Mouse (Mus musculus): ENCODE results near the gene Clcn3. TPM values are rescaled to one million over a fixed set of nuclear protein-coding genes. Genes with fewer than 3 reads are reported as not detected.

Clcn3 gene
- polyA plus RNA-seq, 1 experiment, result 15.8 TPM

DNA sequence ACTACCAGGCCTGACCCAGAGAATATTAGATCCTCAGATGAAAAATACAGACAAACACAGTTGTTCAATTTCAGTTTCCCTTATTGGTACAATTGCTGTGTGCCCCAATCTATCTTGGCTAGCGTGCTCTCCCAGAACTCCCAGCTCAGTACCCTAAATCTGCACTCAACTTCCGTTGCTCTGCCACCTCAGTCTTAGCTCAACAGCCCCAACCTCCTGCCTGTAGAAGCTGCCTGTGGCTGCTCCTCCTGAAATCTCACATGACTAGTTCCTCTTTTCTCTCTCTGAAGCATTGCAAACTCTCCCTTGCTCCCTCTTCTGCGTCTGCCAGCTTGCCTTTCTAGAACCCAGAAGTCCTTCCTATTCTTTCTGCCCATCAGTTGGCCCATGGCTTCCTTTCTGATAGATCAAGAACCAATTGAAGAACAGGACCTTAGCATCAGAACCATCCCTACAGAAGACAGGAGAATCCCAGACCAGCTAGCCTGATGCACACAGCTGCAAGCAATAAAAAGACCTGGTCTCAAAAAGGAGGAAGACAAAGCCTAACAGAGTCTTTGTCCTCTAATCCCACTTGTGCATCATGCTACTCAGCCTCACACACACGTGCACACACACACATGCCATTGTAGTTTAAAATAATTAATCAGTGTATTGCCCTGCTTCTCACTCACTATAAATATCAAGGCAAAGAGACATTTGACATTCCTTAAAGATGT is 99.5 kb downstream of the Clcn3 start:
- TF ChIP-seq CTCF (IDR thresholded peaks at IDR 0.05; ENCODE audit: borderline replicate concordance, insufficient read depth, low read length) (no peak), POLR2A (IDR thresholded peaks at IDR 0.05; ENCODE audit: low read depth, low read length) (no peak)
- no peaks in the 10 kb centered on the region for H3K4me1 ChIP-seq (ENCODE audit: control insufficient read depth, insufficient read depth, low read length)
- H3K27ac ChIP-seq (ENCODE audit: insufficient read depth, low read length), result no peak overlapping the region
- H3K4me3 ChIP-seq (ENCODE audit: insufficient read depth, low read length), result no peak overlapping the region

GRCm38 (mm10) chr8:60878617-60879016 is 104.5 kb downstream of the Clcn3 start:
- Histone ChIP-seq H3K4me3 (ENCODE audit: insufficient read depth, low read length) (no peak overlapping the region), H3K4me1 (ENCODE audit: control insufficient read depth, insufficient read depth, low read length) (no peaks in the 10 kb centered on the region; the same call in 1 of the 2 replicates), H3K27ac (ENCODE audit: insufficient read depth, low read length) (no peak overlapping the region)
- TF ChIP-seq POLR2A (IDR thresholded peaks at IDR 0.05; ENCODE audit: low read depth, low read length) (no peak), CTCF (IDR thresholded peaks at IDR 0.05; ENCODE audit: borderline replicate concordance, insufficient read depth, low read length) (no peak)

- Histone ChIP-seq H3K4me3 (ENCODE audit: insufficient read depth, low read length) (no peak overlapping the region), H3K4me1 (ENCODE audit: control insufficient read depth, insufficient read depth, low read length) (peaks cover 2% of the 10 kb centered on the region), H3K27ac (ENCODE audit: insufficient read depth, low read length) (no peak overlapping the region)
- no peak for TF ChIP-seq POLR2A (IDR thresholded peaks at IDR 0.05; ENCODE audit: low read depth, low read length)
- no peak for TF ChIP-seq CTCF (IDR thresholded peaks at IDR 0.05; ENCODE audit: borderline replicate concordance, insufficient read depth, low read length)
Observed at GRCm38 (mm10) chr8:60870231-60871193, 112.6 kb downstream of the Clcn3 start.

DNA sequence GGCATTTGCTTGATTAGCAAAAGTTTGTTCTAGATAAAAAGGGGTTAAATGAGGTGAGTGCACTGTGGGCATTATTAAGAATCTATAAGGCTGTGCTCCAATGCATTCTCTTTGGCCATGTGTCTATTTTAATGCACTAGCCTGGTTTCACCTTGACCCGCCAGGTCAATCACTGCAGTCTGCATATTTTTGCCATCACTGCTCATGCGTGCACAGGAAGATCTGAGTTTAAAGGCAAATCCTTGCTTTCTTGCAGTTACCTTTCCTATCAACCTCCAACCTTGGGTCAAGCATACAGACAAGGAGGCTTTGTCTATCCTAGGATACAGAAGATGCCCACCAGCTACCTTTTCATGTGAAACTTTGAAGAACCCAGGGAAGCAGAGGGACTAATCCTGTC is 113.3 kb downstream of the Clcn3 start:
- H3K4me3 ChIP-seq (ENCODE audit: insufficient read depth, low read length), result no peak overlapping the region
- H3K27ac ChIP-seq (ENCODE audit: insufficient read depth, low read length), result no peak overlapping the region
- peaks cover 2% of the 10 kb centered on the region for H3K4me1 ChIP-seq (ENCODE audit: control insufficient read depth, insufficient read depth, low read length)
- TF ChIP-seq POLR2A (IDR thresholded peaks at IDR 0.05; ENCODE audit: low read depth, low read length), result no peak
- no peak for TF ChIP-seq CTCF (IDR thresholded peaks at IDR 0.05; ENCODE audit: borderline replicate concordance, insufficient read depth, low read length)

DNA sequence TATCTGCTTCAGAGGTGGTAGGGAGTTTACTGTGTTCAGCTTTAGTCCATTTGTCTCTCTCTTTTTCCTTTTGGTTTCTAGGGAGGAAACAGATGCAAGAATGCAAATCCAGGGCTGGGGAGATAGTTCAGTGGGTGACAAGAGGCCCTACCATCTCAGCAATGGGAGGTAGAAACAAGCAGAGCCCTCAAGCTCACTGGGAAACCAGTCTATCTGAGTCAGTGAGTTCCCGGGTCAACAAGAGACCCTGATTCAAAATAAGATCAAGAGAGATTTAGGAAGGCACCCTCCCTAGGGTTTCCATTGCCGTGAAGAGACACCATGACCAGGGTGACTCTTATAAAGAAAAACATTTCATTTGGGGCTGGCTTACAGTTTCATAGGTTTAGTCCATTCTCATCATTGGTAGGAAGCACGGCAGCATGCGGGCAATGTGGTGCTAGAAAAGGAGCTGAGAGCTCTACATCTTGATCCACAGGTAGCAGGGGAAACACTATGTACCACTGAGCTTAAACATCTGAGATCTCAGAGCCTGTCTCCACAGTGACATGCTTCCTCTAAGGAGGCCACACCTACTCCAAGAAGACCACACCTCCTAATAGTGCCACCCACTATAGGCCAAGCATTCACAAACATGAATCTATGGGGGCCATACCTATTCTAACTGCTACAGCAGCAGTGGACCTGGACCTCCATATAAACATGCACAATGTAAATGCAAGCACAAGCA is 114.7 kb downstream of the Clcn3 start:
- no peak overlapping the region for H3K27ac ChIP-seq (ENCODE audit: insufficient read depth, low read length)
- peaks cover 2% of the 10 kb centered on the region; the same call in 1 of the 2 replicates for H3K4me1 ChIP-seq (ENCODE audit: control insufficient read depth, insufficient read depth, low read length)
- no peak overlapping the region for H3K4me3 ChIP-seq (ENCODE audit: insufficient read depth, low read length)
- TF ChIP-seq POLR2A (IDR thresholded peaks at IDR 0.05; ENCODE audit: low read depth, low read length), result no peak
- no peak for TF ChIP-seq CTCF (IDR thresholded peaks at IDR 0.05; ENCODE audit: borderline replicate concordance, insufficient read depth, low read length)

DNA sequence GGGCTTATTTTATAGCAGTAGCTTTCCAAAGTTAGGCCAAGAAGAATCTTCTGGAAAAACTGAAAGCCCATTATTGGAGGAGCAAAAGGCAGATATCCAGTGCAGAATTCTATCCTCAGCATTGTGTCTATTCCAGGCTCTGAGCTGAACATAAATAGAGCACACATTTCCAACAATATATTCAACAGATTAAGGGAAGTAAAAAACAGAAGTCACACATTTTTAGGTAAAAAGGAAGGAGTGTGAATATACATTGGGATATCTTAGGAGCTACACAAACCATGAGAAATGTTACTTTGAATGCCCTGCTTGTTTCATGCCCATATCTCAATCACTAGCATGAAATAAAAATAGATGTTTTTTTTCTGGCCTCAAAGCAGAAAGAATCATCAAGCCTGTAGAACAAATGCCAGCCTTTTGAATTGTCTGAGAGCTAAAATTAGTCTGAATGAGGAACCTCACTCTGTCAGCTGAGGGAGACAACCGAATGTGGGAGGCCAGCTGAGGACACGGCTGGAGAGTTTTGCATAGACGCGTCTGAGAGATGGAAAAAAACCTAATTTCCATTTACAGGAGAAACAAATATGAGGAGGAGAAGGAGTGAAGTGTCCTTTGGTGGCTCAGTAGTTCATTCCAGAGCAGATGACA is 115.5 kb downstream of the Clcn3 start:
- TF ChIP-seq CTCF (IDR thresholded peaks at IDR 0.05; ENCODE audit: borderline replicate concordance, insufficient read depth, low read length), result no peak
- TF ChIP-seq POLR2A (IDR thresholded peaks at IDR 0.05; ENCODE audit: low read depth, low read length), result no peak
- H3K27ac ChIP-seq (ENCODE audit: insufficient read depth, low read length), result no peak overlapping the region
- peaks cover 2% of the 10 kb centered on the region; the same call in 1 of the 2 replicates for H3K4me1 ChIP-seq (ENCODE audit: control insufficient read depth, insufficient read depth, low read length)
- H3K4me3 ChIP-seq (ENCODE audit: insufficient read depth, low read length), result no peak overlapping the region

GRCm38 (mm10) chr8:60865504-60866114 is 117.5 kb downstream of the Clcn3 start:
- Histone ChIP-seq H3K27ac (ENCODE audit: insufficient read depth, low read length) (no peak overlapping the region), H3K4me3 (ENCODE audit: insufficient read depth, low read length) (no peak overlapping the region), H3K4me1 (ENCODE audit: control insufficient read depth, insufficient read depth, low read length) (peaks cover 2% of the 10 kb centered on the region; the same call in 1 of the 2 replicates)
- no peak for TF ChIP-seq POLR2A (IDR thresholded peaks at IDR 0.05; ENCODE audit: low read depth, low read length)
- TF ChIP-seq CTCF (IDR thresholded peaks at IDR 0.05; ENCODE audit: borderline replicate concordance, insufficient read depth, low read length), result no peak

- no peak overlapping the region for H3K4me3 ChIP-seq (ENCODE audit: insufficient read depth, low read length)
- H3K27ac ChIP-seq (ENCODE audit: insufficient read depth, low read length), result peak overlapping the region; percentile 93
- TF ChIP-seq CTCF (IDR thresholded peaks at IDR 0.05; ENCODE audit: borderline replicate concordance, insufficient read depth, low read length) (no peak), POLR2A (IDR thresholded peaks at IDR 0.05; ENCODE audit: low read depth, low read length) (0 out of 2 replicates have a peak, but pooled peaks have one; percentile 18)
- peaks cover 2% of the 10 kb centered on the region; the same call in 1 of the 2 replicates for H3K4me1 ChIP-seq (ENCODE audit: control insufficient read depth, insufficient read depth, low read length)
Observed at GRCm38 (mm10) chr8:60864875-60865274, 118.2 kb downstream of the Clcn3 start.

Measured in embryonic fibroblast, embryonic 13.5 days (primary cell).